Mouse (Mus musculus) limb, embryonic 11.5 days (tissue): Measurements from ENCODE around the gene Pnpla1. TPM values are rescaled to one million over a fixed set of nuclear protein-coding genes. Genes with fewer than 3 reads are reported as not detected.
"Not testable (repeated sequence)": the region's sequence is repeated elsewhere in the genome, so short reads cannot be mapped to it uniquely, and the experiment has no call there.

Experiments used
- ATAC-seq: fragments of 200-750 bp; cut with Nextera tagmentation; 2 replicates; pipeline ENCODE4 v1.8.0; 2017; ENCODE audit warnings: low read depth; ENCODE audit not compliant: insufficient number of reproducible peaks, low FRiP score, low TSS enrichment
- DNase-seq: peaks from one replicate; pipeline ENCODE4 v3.0.0-alpha.2; 2015; ENCODE audit warnings: low spot score
- H3K27ac ChIP-seq: fragments of 300-500 bp; sonication (generic); replicated peaks from 2 replicates; pipeline ENCODE4 v1.5.1; 2014; ENCODE audit warnings: low read depth, mild to moderate bottlenecking, low read length
- H3K27me3 ChIP-seq: fragments of 300-500 bp; sonication (generic); 2 replicates; pipeline ENCODE4 v1.6.1; 2014; ENCODE audit warnings: mild to moderate bottlenecking, low read length, mixed read lengths; ENCODE audit not compliant: control insufficient read depth, insufficient read depth
- H3K36me3 ChIP-seq: fragments of 300-500 bp; sonication (generic); 2 replicates; pipeline ENCODE4 v1.6.1; 2014; ENCODE audit warnings: mild to moderate bottlenecking, low read length, moderate library complexity, mixed read lengths; ENCODE audit not compliant: control insufficient read depth, insufficient read depth
- H3K4me1 ChIP-seq: fragments of 300-500 bp; sonication (generic); 2 replicates; pipeline ENCODE4 v1.6.1; 2014; ENCODE audit warnings: low read length, mixed read lengths; ENCODE audit not compliant: control insufficient read depth, insufficient read depth
- H3K4me2 ChIP-seq: fragments of 300-500 bp; sonication (generic); 2 replicates; pipeline ENCODE4 v1.6.1; 2014; ENCODE audit warnings: low read depth, mild to moderate bottlenecking, moderate library complexity; ENCODE audit not compliant: severe bottlenecking
- H3K4me3 ChIP-seq: fragments of 300-500 bp; sonication (generic); 2 replicates; pipeline ENCODE4 v1.5.1; 2014; ENCODE audit warnings: low read depth, low read length
- H3K9ac ChIP-seq: fragments of 300-500 bp; sonication (generic); 2 replicates; pipeline ENCODE4 v1.6.1; 2014; ENCODE audit warnings: mild to moderate bottlenecking, low read length
- H3K9me3 ChIP-seq: fragments of 300-500 bp; sonication (generic); 2 replicates; pipeline ENCODE4 v1.6.1; 2016; ENCODE audit warnings: low read length; ENCODE audit not compliant: control insufficient read depth
- WGBS: fragments of 180-500 bp; shearing (Covaris S2); extraction: QIAGEN DNeasy Blood & Tissue Kit; methylation state at CpG from one replicate; pipeline ENCODE4 v1.1.7; 2014; 5-methylcytosine and 5-hydroxymethylcytosine counted together
- polyA plus RNA-seq: library from polyadenylated mRNA; unstranded; fragments of >200 nt; fragmentation: Nextera tagmentation; extraction: Ambion mirVana; gene quantifications from 2 replicates; pipeline ENCODE4 v1.2.1, GENCODE M21; 2014

Gene Pnpla1
- polyA plus RNA-seq: not detected in 2 replicates

- no peak within 1 kb of the TSS for H3K9ac ChIP-seq
- no peaks in the 10 kb centered on the region for H3K4me1 ChIP-seq
- H3K27ac ChIP-seq: peak within 1 kb of the TSS; percentile 39; the same call in 1 of the 2 replicates
- H3K36me3 ChIP-seq: no peaks in the 10 kb centered on the region
- DNase-seq (no peak), ATAC-seq (no peak)
- H3K4me2 ChIP-seq: no peak within 1 kb of the TSS
- no peak within 1 kb of the TSS for H3K4me3 ChIP-seq
- WGBS: 33% methylated on average over 12 of the region's 12 CpGs
- no peaks in the 10 kb centered on the region for H3K9me3 ChIP-seq
- no peaks in the 10 kb centered on the region for H3K27me3 ChIP-seq
Measured at GRCm38 (mm10) chr17:28858205-28858604, at the start of gene Pnpla1. Gene Pnpla1 (plus strand): TSS chr17:28858411.

- Histone ChIP-seq H3K9me3 (no peaks in the 10 kb centered on the region; the same call in 1 of the 2 replicates), H3K4me2 (no peak overlapping the region), H3K4me3 (no peak overlapping the region), H3K4me1 (no peaks in the 10 kb centered on the region), H3K27ac (no peak overlapping the region), H3K9ac (no peak overlapping the region), H3K36me3 (peaks cover 43% of the 10 kb centered on the region), H3K27me3 (no peaks in the 10 kb centered on the region)
- WGBS: 95% methylated on average over 8 of the region's 8 CpGs
- no peak for ATAC-seq
- no peak for DNase-seq
Measured at GRCm38 (mm10) chr17:28808714-28809113, 49.5 kb upstream of the Pnpla1 start.

GRCm38 (mm10) chr17:28809175-28809831, 48.9 kb upstream of the Pnpla1 start:
- no peaks in the 10 kb centered on the region for H3K4me1 ChIP-seq
- DNase-seq: no peak
- H3K9ac ChIP-seq: no peak overlapping the region
- H3K27ac ChIP-seq: no peak overlapping the region
- no peak overlapping the region for H3K4me2 ChIP-seq
- ATAC-seq: no peak
- 92% methylated on average over 10 of the region's 10 CpGs for WGBS
- H3K4me3 ChIP-seq: no peak overlapping the region
- H3K36me3 ChIP-seq: peaks cover 43% of the 10 kb centered on the region
- H3K27me3 ChIP-seq: no peaks in the 10 kb centered on the region
- H3K9me3 ChIP-seq: no peaks in the 10 kb centered on the region; the same call in 1 of the 2 replicates

GRCm38 (mm10) chr17:28812345-28812744, 45.9 kb upstream of the Pnpla1 start:
- Histone ChIP-seq H3K4me3 (no peak overlapping the region), H3K9me3 (no peaks in the 10 kb centered on the region), H3K27ac (no peak overlapping the region), H3K27me3 (no peaks in the 10 kb centered on the region), H3K9ac (no peak overlapping the region), H3K4me1 (no peaks in the 10 kb centered on the region), H3K36me3 (peaks cover 36% of the 10 kb centered on the region), H3K4me2 (no peak overlapping the region)
- ATAC-seq (no peak), DNase-seq (no peak)
- 94% methylated on average over 10 of the region's 10 CpGs for WGBS

- Histone ChIP-seq H3K27ac (no peak overlapping the region), H3K4me3 (no peak overlapping the region), H3K4me1 (no peaks in the 10 kb centered on the region), H3K27me3 (no peaks in the 10 kb centered on the region), H3K9me3 (no peaks in the 10 kb centered on the region), H3K36me3 (peaks cover 43% of the 10 kb centered on the region; the same call in 1 of the 2 replicates), H3K4me2 (no peak overlapping the region), H3K9ac (no peak overlapping the region)
- ATAC-seq: no peak
- WGBS: 92% methylated on average over 18 of the region's 18 CpGs
- no peak for DNase-seq
Measured at GRCm38 (mm10) chr17:28814529-28815097, 43.6 kb upstream of the Pnpla1 start.

GRCm38 (mm10) chr17:28815384-28816004, 42.7 kb upstream of the Pnpla1 start:
- Histone ChIP-seq H3K4me2 (no peak overlapping the region), H3K27me3 (no peaks in the 10 kb centered on the region), H3K36me3 (peaks cover 37% of the 10 kb centered on the region; the same call in 1 of the 2 replicates), H3K4me1 (no peaks in the 10 kb centered on the region), H3K9me3 (no peaks in the 10 kb centered on the region), H3K9ac (no peak overlapping the region), H3K27ac (no peak overlapping the region), H3K4me3 (no peak overlapping the region)
- DNase-seq (no peak), ATAC-seq (no peak)
- 87% methylated on average over 10 of the region's 10 CpGs for WGBS

- DNase-seq, H3K9ac ChIP-seq, H3K4me3 ChIP-seq, H3K27ac ChIP-seq, H3K9me3 ChIP-seq, ATAC-seq, H3K4me1 ChIP-seq, H3K4me2 ChIP-seq, H3K27me3 ChIP-seq: not testable (repeated sequence)
- 92% methylated on average over 10 of the region's 10 CpGs for WGBS
- H3K36me3 ChIP-seq: peaks cover 36% of the 10 kb centered on the region; the same call in 1 of the 2 replicates
Measured at GRCm38 (mm10) chr17:28816326-28816725, 41.9 kb upstream of the Pnpla1 start.

GRCm38 (mm10) chr17:28816875-28817811, 41.1 kb upstream of the Pnpla1 start:
- no peak overlapping the region for H3K27ac ChIP-seq
- no peaks in the 10 kb centered on the region for H3K4me1 ChIP-seq
- H3K4me3 ChIP-seq: no peak overlapping the region
- H3K36me3 ChIP-seq: peaks cover 42% of the 10 kb centered on the region
- no peak for DNase-seq
- 95% methylated on average over 25 of the region's 25 CpGs for WGBS
- H3K9ac ChIP-seq: no peak overlapping the region
- H3K4me2 ChIP-seq: no peak overlapping the region
- no peak for ATAC-seq
- no peaks in the 10 kb centered on the region for H3K27me3 ChIP-seq
- no peaks in the 10 kb centered on the region for H3K9me3 ChIP-seq
